Mouse (Mus musculus) embryonic stem cell, embryonic (primary cell): ENCODE data around the gene Gm8267.
"Not testable (repeated sequence)": the region's sequence is repeated elsewhere in the genome, so short reads cannot be mapped to it uniquely, and the experiment has no call there.

ENCODE experiments used
- CTCF ChIA-PET, 4 experiments: fragments of 300-600 bp in 2 of 4; fragments of 350-600 bp in 2 of 4; sonication (Branson Sonifier 250); formaldehyde crosslinking; loops; one replicate each; lab custom pipeline; 2022; ENCODE audit warnings: inconsistent platforms in 2 of 4; lab: Charles Lee
- POLR2A ChIA-PET, 4 experiments: fragments of 300-600 bp in 2 of 4; fragments of 350-600 bp in 2 of 4; sonication (Branson Sonifier 250); formaldehyde crosslinking; loops; one replicate each; lab custom pipeline; 2022; ENCODE audit warnings: antibody characterized with exemption in 4 of 4, inconsistent platforms in 1 of 4; lab: Charles Lee

The Gm8267 gene

DNA sequence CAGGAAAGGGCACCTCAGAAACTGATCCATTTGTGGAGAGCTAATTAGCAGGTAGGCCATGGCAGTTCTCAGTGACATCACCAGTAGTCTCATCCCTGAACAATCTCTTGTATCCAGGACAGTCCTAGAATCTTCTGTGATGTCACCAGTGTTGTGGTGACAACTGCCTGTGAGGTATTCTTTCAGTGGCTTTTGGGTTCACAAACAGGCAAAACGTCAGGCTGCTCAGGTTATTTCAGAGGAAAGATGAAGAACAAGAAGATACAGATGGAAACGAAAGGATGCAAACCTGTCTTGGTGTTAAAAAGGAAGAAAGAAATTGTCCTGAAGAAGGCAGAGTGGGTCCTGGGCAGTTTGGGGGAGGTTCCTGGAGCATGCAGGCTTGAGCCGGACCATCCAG lies at the start of gene Gm8267:
TSS of gene Gm8267 (minus strand) at position 101 of the 400 bp plus-strand sequence.
- ChIA-PET POLR2A (no interaction called here), CTCF (no interaction called here)

DNA sequence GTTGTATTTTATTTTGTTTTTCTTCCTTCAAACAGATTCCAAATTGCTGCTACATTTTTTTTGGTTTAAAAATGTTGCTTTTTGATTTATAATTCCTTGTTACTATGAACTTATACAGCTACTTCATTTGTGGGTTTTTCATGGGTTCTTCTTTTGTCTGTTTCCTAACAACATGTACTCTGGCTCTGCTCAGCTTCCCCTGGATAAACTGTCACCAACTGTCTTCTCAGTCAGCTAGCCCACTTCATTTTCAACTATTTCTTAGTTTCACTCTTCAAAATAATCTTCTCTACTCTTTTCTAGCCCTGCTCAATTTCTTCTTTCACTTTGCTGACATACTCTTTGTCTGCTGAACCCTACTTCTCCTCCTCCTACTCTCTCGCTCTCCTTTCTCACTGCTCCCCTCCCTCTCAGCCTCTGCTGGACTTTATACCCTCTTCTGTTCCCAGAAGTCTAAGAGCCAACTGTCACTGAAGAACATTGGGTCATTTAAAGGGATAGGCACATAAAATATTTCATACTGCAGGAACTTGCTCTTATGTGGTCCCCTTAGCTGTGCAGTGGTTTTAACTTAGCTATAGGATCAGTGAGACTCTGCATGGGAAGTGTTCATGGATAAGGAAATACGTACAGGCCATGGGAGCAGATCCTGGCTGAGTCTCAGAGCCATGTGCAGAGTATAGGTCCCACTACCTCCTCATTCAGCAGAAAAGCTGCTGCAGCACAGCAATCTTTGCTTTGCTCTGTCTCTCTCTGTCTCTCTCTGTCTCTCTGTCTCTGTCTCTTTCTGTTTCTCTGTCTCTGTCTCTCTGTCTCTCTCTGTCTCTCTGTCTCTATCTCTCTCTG lies 39.6 kb upstream of the Gm8267 start:
- CTCF ChIA-PET, POLR2A ChIA-PET: not testable (repeated sequence)

DNA sequence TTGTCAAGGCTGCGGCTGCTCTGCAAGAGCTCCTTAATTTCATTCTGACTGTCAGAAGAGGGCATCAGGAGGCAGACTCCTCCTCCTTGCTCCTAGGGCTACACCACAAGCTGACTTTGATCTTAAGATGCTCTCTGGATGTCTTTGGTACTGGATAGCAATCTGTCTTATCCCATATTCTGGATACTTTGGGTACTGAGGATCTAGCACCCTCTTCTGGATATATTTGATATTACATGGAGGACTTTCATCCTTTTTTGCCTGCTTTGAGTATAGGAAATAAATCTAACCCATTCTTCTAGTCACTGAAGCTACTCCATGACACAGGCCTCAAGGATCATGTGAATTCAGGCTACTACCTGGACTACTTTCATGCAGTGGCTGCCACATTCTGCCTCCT lies 7.4 kb downstream of the Gm8267 start:
- POLR2A ChIA-PET, CTCF ChIA-PET: not testable (repeated sequence)

DNA sequence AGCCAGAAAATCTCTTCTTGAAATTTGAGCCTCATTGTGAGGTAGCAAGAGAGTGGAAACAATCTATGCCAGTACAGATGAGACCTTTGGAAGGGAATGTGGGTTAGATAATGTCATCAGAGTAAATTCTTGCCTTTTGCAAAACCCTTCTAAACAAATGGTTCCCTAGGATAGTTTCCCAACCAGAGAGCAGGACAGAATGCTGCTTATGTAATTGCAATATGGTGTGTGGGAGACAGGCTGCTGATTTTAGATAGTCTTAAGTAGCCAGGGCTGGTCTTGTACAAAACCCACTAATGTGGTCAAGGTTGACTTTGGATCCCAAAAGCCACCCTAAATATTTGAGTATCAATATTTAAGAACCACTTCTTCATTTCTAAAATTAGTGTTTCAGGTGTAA lies 19.4 kb downstream of the Gm8267 start:
- POLR2A ChIA-PET, CTCF ChIA-PET: not testable (repeated sequence)

DNA sequence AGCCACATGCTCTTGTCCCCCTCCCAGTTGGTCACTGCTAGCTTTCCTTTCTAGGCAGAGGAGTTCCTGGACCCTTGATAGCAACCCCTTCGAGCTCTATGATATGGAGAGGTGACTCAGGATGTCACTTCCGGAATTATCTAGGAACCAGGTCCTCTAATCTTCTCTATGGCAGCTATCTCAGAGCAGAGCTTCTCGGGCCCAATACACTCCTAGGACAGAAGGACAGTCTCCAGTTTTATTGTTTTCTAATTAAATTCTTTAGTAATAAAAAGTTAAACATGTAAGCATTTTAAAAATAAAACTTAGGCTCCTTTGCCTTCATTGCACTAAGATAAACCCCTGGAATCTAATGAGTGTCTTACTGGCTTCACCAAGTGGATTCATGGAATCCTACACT lies 43.8 kb downstream of the Gm8267 start, which contains the start of gene Gm8257:
TSS of gene Gm8257 (minus strand) at position 101 of the 400 bp plus-strand sequence.
- CTCF ChIA-PET, POLR2A ChIA-PET: not testable (repeated sequence)
